Mouse (Mus musculus) kidney, postnatal 0 days (tissue): ENCODE data around the gene Adap2. TPM values are rescaled to one million over a fixed set of nuclear protein-coding genes. Genes with fewer than 3 reads are reported as not detected.
"Not testable (repeated sequence)": the region's sequence is repeated elsewhere in the genome, so short reads cannot be mapped to it uniquely, and the experiment has no call there.

ENCODE experiments used
- ATAC-seq: fragments of 200-750 bp; cut with Nextera tagmentation; replicated peaks from 2 replicates; pipeline ENCODE4 v1.8.0; 2017; ENCODE audit warnings: low read depth, moderate number of reproducible peaks, moderate TSS enrichment, moderate library complexity; ENCODE audit not compliant: low FRiP score
- DNase-seq: peaks from one replicate; pipeline ENCODE4 v3.0.0-alpha.2; 2016; ENCODE audit warnings: low spot score
- H3K27ac ChIP-seq: fragments of 300-500 bp; sonication (generic); 2 replicates; pipeline ENCODE4 v1.5.1; 2014; ENCODE audit warnings: mild to moderate bottlenecking
- H3K27me3 ChIP-seq: fragments of 300-500 bp; sonication (generic); 2 replicates; pipeline ENCODE4 v1.6.1; 2014; ENCODE audit warnings: low read length, mixed read lengths; ENCODE audit not compliant: insufficient read depth
- H3K36me3 ChIP-seq: fragments of 300-500 bp; sonication (generic); 2 replicates; pipeline ENCODE4 v1.6.1; 2014; ENCODE audit warnings: low read length, mixed read lengths; ENCODE audit not compliant: insufficient read depth
- H3K4me1 ChIP-seq: fragments of 300-500 bp; sonication (generic); replicated peaks from 2 replicates; pipeline ENCODE4 v1.6.1; 2014; ENCODE audit warnings: antibody characterized with exemption, low read length, mixed read lengths; ENCODE audit not compliant: insufficient read depth
- H3K4me2 ChIP-seq: fragments of 300-500 bp; sonication (generic); 2 replicates; pipeline ENCODE4 v1.6.1; 2014; ENCODE audit warnings: mild to moderate bottlenecking, low read length, moderate library complexity, mixed read lengths
- H3K4me3 ChIP-seq: fragments of 300-500 bp; sonication (generic); replicated peaks from 2 replicates; pipeline ENCODE4 v1.5.1; 2014; ENCODE audit warnings: low read depth, low read length
- H3K9ac ChIP-seq: fragments of 300-500 bp; sonication (generic); 2 replicates; pipeline ENCODE4 v1.6.1; 2014; ENCODE audit warnings: low read depth, low read length
- H3K9me3 ChIP-seq: fragments of 300-500 bp; sonication (generic); replicated peaks from 2 replicates; pipeline ENCODE4 v1.6.1; 2016; ENCODE audit warnings: low read length, inconsistent platforms, mixed read lengths
- CTCF ChIP-seq: IDR thresholded peaks from 2 replicates; pipeline ENCODE4 v1.5.1; 2016; ENCODE audit warnings: antibody characterized with exemption, low read depth, mild to moderate bottlenecking, moderate library complexity
- WGBS: fragments of 180-500 bp; shearing (Covaris S2); extraction: QIAGEN DNeasy Blood & Tissue Kit; methylation state at CpG from one replicate; pipeline ENCODE4 v1.1.7; 2014; 5-methylcytosine and 5-hydroxymethylcytosine counted together
- polyA plus RNA-seq: library from polyadenylated mRNA; unstranded; fragments of >200 nt; fragmentation: Nextera tagmentation; extraction: Ambion mirVana; gene quantifications from 2 replicates; pipeline ENCODE4 v1.2.1, GENCODE M21; 2015

Adap2 gene
- polyA plus RNA-seq, 1 experiment from 2014 or later = 3.6 TPM

GRCm38 (mm10) chr11:80176911-80177895 is 23.3 kb downstream of the Adap2 start:
- Histone ChIP-seq H3K4me2 (no peak overlapping the region), H3K27me3 (no peaks in the 10 kb centered on the region), H3K9ac (no peak overlapping the region), H3K36me3 (no peaks in the 10 kb centered on the region), H3K9me3 (no peaks in the 10 kb centered on the region), H3K4me3 (no peak overlapping the region), H3K4me1 (no peaks in the 10 kb centered on the region), H3K27ac (no peak overlapping the region)
- peak; percentile 41 for DNase-seq
- TF ChIP-seq CTCF = no peak
- ATAC-seq = 0 out of 2 replicates have a peak, but pooled peaks have one; percentile 10
- WGBS = 76% methylated on average over 11 of the region's 11 CpGs

DNA sequence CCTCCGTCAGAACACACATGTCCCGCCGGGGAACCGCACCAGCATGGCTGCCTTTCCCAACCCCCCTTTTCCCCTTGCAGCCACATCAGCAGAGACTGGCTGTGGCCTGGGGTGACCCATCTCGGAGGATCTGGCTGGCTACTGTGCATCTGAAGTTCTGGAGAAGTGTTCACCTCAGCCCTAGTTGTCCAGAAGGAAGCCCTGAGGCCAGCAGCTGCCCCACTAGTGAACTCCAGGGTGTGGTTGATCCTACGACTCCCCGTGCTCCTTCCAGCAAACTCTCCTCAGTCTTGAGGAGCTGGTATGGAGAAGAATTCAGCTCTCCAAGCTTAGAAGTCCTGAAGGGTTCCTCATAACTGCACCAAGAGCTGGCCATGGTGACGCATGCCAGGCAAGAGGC is 24.4 kb downstream of the Adap2 start:
- Histone ChIP-seq H3K27me3 (no peaks in the 10 kb centered on the region), H3K4me2 (no peak overlapping the region), H3K36me3 (no peaks in the 10 kb centered on the region), H3K9ac (no peak overlapping the region), H3K9me3 (no peaks in the 10 kb centered on the region), H3K4me3 (no peak overlapping the region), H3K4me1 (no peaks in the 10 kb centered on the region), H3K27ac (no peak overlapping the region)
- DNase-seq (no peak), ATAC-seq (no peak)
- no peak for TF ChIP-seq CTCF
- 83% methylated on average over 8 of the region's 8 CpGs for WGBS

- Histone ChIP-seq H3K36me3 (no peaks in the 10 kb centered on the region), H3K9me3 (no peaks in the 10 kb centered on the region), H3K9ac (no peak overlapping the region), H3K4me1 (no peaks in the 10 kb centered on the region), H3K4me2 (no peak overlapping the region), H3K27me3 (no peaks in the 10 kb centered on the region), H3K27ac (no peak overlapping the region), H3K4me3 (no peak overlapping the region)
- no peak for DNase-seq
- 67% methylated on average over 5 of the region's 5 CpGs for WGBS
- ATAC-seq = no peak
- TF ChIP-seq CTCF = peak; percentile 26; the same call in 1 of the 2 replicates
These were observed 27.3 kb downstream of the Adap2 start for GRCm38 (mm10) chr11:80181021-80181749.

DNA sequence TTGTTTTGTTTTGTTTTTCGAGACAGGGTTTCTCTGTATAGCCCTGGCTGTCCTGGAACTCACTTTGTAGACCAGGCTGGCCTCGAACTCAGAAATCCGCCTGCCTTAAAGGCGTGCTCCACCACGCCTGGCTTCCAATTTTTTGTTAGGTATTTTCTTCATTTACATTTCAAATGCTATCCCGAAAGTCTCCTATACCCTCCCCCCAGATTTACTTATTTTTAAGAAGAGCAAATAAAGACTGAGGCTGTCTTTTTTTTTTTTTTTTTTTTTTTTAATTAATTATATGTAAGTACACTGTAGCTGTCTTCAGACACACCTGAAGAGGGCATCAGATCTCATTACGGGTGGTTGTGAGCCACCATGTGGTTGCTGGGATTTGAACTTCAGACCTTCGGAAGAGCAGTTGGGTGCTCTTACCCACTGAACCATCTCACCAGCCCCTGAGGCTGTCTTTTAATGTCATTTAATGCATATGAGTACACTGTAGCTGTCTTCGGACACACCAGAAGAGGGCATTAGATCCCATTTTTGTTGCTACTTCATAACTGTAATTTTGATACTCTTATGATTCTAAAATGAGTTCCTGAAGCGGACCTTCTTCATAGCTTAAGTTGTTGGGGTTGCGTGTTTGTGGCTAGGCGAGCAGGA is 29.3 kb downstream of the Adap2 start:
- 44% methylated on average over 12 of the region's 12 CpGs for WGBS
- peak; percentile 67 for ATAC-seq
- not testable (repeated sequence) for H3K4me1 ChIP-seq, H3K36me3 ChIP-seq, H3K27me3 ChIP-seq, DNase-seq, H3K9me3 ChIP-seq
- TF ChIP-seq CTCF = peak; percentile 55
- H3K27ac ChIP-seq = peak overlapping the region; percentile 88; the same call in 1 of the 2 replicates
- peak overlapping the region; percentile 76; the same call in 1 of the 2 replicates for H3K9ac ChIP-seq
- peak overlapping the region; percentile 61 for H3K4me3 ChIP-seq
- H3K4me2 ChIP-seq = peak overlapping the region; percentile 85

DNA sequence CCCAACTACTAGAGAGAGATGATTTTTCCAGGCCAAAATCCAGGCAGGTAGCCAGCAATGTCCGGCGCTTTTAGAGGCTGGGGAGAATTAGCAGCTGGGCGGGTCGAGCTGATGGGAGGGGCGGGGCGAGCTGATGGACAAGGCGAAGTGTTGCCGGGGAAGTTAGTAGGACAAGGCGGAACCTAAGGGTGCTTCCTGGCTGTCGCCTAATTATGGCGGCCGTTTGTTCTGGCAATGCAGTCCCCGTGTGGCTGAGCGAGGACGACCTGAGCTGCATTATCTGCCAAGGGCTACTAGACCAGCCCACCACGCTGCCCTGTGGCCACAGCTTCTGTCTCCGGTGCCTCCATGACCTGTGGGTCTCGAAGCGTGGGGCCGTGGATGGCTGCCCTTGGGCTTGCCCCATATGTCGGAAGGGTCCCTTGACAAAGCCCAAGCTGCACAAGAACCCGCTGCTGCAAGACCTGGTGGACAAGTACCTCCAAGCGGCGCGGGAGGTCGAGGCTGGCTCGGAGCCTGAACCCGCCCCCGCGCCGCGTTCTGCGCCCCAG is 29.9 kb downstream of the Adap2 start, which contains the start of gene Rnf135:
Gene Rnf135, plus strand, starts transcription at position 147 of the 551 bp plus-strand sequence.
- Histone ChIP-seq H3K36me3 (no peaks in the 10 kb centered on the region), H3K27ac (peak within 1 kb of the TSS; percentile 88), H3K9me3 (no peaks in the 10 kb centered on the region), H3K27me3 (no peaks in the 10 kb centered on the region), H3K4me3 (peak within 1 kb of the TSS; percentile 61), H3K4me2 (peak within 1 kb of the TSS; percentile 85), H3K9ac (peak within 1 kb of the TSS; percentile 76), H3K4me1 (no peaks in the 10 kb centered on the region)
- ATAC-seq = peak; percentile 96
- TF ChIP-seq CTCF = no peak
- WGBS = under 1% methylated on average over 33 of the region's 33 CpGs
- peak; percentile 97 for DNase-seq
